Mouse (Mus musculus): ENCODE data around the gene Slc16a10. TPM values are rescaled to one million over a fixed set of nuclear protein-coding genes. Genes with fewer than 3 reads are reported as not detected.

Slc16a10 gene
- total and polyA plus RNA-seq, 3 experiments: 4.1 to 10.4 (median 4.5) TPM

DNA sequence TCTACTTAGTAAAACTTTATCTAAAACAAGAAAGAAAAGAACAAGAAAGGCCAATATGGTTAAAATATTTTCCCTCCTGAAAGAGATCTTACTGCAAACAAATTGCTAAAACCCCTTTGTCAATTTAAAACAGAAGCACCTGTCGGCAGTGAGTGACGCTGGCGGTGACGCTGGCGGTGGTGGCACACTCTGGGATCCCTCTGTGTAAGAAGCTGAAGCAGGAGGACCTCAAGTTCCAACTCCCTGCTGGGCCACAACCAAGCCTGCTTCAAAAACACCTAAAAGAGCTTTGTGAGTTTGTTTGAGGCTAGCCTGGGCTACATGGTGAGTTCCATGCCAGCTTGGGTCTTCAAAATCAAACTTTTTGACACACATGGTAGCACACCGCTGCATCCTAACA is 107.1 kb downstream of the Slc16a10 start:
- no peaks in the 10 kb centered on the region for H3K36me3 ChIP-seq (replicated peaks in 1 of 2; ENCODE audit: control insufficient read depth in 1 of 2, insufficient read depth in 1 of 2, low read length in 1 of 2)
- no peak overlapping the region for H3K27ac ChIP-seq (ENCODE audit: insufficient read depth, low read depth)
- in situ Hi-C loops (cut with MboI; ENCODE audit: low pct_ligation_motif_present, low pct_unique_long_range_greater_than_20kb, low sequenced_read_pairs) (no loop called here), dilution Hi-C loops (cut with MboI; ENCODE audit: extremely low pct_ligation_motif_present, extremely low pct_unique_long_range_greater_than_20kb, low sequenced_read_pairs) (no loop called here)
- H3K27me3 ChIP-seq (replicated peaks): no peaks in the 10 kb centered on the region
- H3K4me2 ChIP-seq (ENCODE audit: insufficient read depth, low read depth, poor library complexity, severe bottlenecking): no peak overlapping the region
- H3K4me1 ChIP-seq (ENCODE audit: control insufficient read depth in 1 of 2, insufficient read depth in 2 of 2): no peaks in the 10 kb centered on the region
- H3K9me3 ChIP-seq (replicated peaks; ENCODE audit: low read length): no peaks in the 10 kb centered on the region
- no peak for DNase-seq (ENCODE audit: extremely low read depth)
- H3K9ac ChIP-seq (ENCODE audit: insufficient read depth, low read depth): no peak overlapping the region
- H3K79me2 ChIP-seq (replicated peaks; ENCODE audit: control insufficient read depth, extremely low read depth, insufficient read depth, poor library complexity, severe bottlenecking): no peaks in the 10 kb centered on the region
- TF ChIP-seq JUN (IDR thresholded peaks at IDR 0.05; ENCODE audit: insufficient read depth, low read depth, low read length): no peak
- TF ChIP-seq NELFE (IDR thresholded peaks at IDR 0.05; ENCODE audit: low read depth, low read length): no peak
- no peak for TF ChIP-seq CTCF (conservative IDR thresholded peaks at IDR 0.05 in 1 of 2, IDR thresholded peaks at IDR 0.05 in 1 of 2; ENCODE audit: low read depth in 2 of 2, low read length in 2 of 2)
- TF ChIP-seq GABPA (IDR thresholded peaks at IDR 0.05; ENCODE audit: insufficient replicate concordance, low read depth, low read length): no peak
- TF ChIP-seq MYC (IDR thresholded peaks at IDR 0.05; ENCODE audit: low read depth, low read length): no peak
- no peak for TF ChIP-seq POLR2A (IDR thresholded peaks at IDR 0.05; ENCODE audit: low read depth, low read length)
- TF ChIP-seq ZKSCAN1 (IDR thresholded peaks at IDR 0.05; ENCODE audit: borderline replicate concordance, low read depth, low read length): no peak
- TF ChIP-seq POLR2AphosphoS2 (IDR thresholded peaks at IDR 0.05; ENCODE audit: low read depth, low read length): no peak
- TF ChIP-seq TBP (conservative IDR thresholded peaks at IDR 0.05; ENCODE audit: low read depth, low read length): no peak
- no peak for TF ChIP-seq USF2 (conservative IDR thresholded peaks at IDR 0.05; ENCODE audit: low read depth, low read length)
- no peak for TF ChIP-seq MXI1 (IDR thresholded peaks at IDR 0.05; ENCODE audit: low read depth, low read length)
- TF ChIP-seq ZNF384 (IDR thresholded peaks at IDR 0.05; ENCODE audit: low read depth, low read length): no peak
- TF ChIP-seq HCFC1 (IDR thresholded peaks at IDR 0.05; ENCODE audit: low read depth, low read length): no peak
- TF ChIP-seq E2F4 (IDR thresholded peaks at IDR 0.05; ENCODE audit: insufficient replicate concordance, low read depth, low read length): no peak
- TF ChIP-seq MAZ (IDR thresholded peaks at IDR 0.05; ENCODE audit: low read depth, low read length): no peak
- no peak for TF ChIP-seq CHD2 (IDR thresholded peaks at IDR 0.05; ENCODE audit: low read length)
- no peak overlapping the region for H3K4me3 ChIP-seq (replicated peaks in 1 of 3; ENCODE audit: low read depth in 2 of 3, low read length in 2 of 3, poor library complexity in 1 of 3)

DNA sequence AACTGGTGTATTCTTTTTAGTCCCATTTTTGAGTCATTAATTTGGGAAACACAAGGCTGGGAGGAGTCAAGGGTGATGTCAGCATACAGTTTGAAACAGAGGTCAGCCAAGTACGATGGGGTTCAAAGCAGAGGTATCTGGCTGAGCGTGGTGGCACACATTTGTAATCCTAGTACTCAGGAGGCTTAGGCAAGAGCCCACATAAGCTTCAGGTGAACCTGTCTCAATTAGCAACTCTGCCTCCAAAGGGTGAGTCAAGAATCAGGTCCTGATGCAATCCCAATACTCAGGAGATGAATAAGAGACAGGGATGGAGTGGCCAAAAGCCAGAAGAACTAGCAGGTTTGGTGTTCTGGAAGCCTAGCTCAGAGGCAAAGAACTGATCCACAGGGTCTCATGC is 109.2 kb downstream of the Slc16a10 start:
- DNase-seq (ENCODE audit: extremely low read depth): no peak
- no peak overlapping the region for H3K27ac ChIP-seq (ENCODE audit: insufficient read depth, low read depth)
- in situ Hi-C loops (cut with MboI; ENCODE audit: low pct_ligation_motif_present, low pct_unique_long_range_greater_than_20kb, low sequenced_read_pairs): no loop called here
- H3K4me1 ChIP-seq (ENCODE audit: control insufficient read depth in 1 of 2, insufficient read depth in 2 of 2): no peaks in the 10 kb centered on the region
- no peak overlapping the region for H3K9ac ChIP-seq (ENCODE audit: insufficient read depth, low read depth)
- no peaks in the 10 kb centered on the region for H3K36me3 ChIP-seq (replicated peaks in 1 of 2; ENCODE audit: control insufficient read depth in 1 of 2, insufficient read depth in 1 of 2, low read length in 1 of 2)
- dilution Hi-C loops (cut with MboI; ENCODE audit: extremely low pct_ligation_motif_present, extremely low pct_unique_long_range_greater_than_20kb, low sequenced_read_pairs): no loop called here
- no peaks in the 10 kb centered on the region for H3K27me3 ChIP-seq (replicated peaks)
- H3K4me2 ChIP-seq (ENCODE audit: insufficient read depth, low read depth, poor library complexity, severe bottlenecking): no peak overlapping the region
- H3K9me3 ChIP-seq (replicated peaks; ENCODE audit: low read length): no peaks in the 10 kb centered on the region
- TF ChIP-seq IRF4 (IDR thresholded peaks at IDR 0.05; ENCODE audit: low read depth, low read length) (no peak), MEF2A (IDR thresholded peaks at IDR 0.05; ENCODE audit: borderline replicate concordance, low read depth, low read length) (no peak), HCFC1 (IDR thresholded peaks at IDR 0.05; ENCODE audit: low read depth, low read length) (no peak), ZC3H11A (IDR thresholded peaks at IDR 0.05; ENCODE audit: low read depth, low read length) (no peak), ELF1 (IDR thresholded peaks at IDR 0.05; ENCODE audit: low read depth, low read length) (no peak), CTCF (conservative IDR thresholded peaks at IDR 0.05 in 1 of 2, IDR thresholded peaks at IDR 0.05 in 1 of 2; ENCODE audit: low read depth in 2 of 2, low read length in 2 of 2) (no peak), KAT2A (IDR thresholded peaks at IDR 0.05; ENCODE audit: insufficient replicate concordance, low read length) (no peak), MAFK (IDR thresholded peaks at IDR 0.05; ENCODE audit: insufficient replicate concordance, low read length) (no peak), ZNF384 (IDR thresholded peaks at IDR 0.05; ENCODE audit: low read depth, low read length) (no peak), SIN3A (IDR thresholded peaks at IDR 0.05; ENCODE audit: low read length) (no peak), E2F4 (IDR thresholded peaks at IDR 0.05; ENCODE audit: insufficient replicate concordance, low read depth, low read length) (no peak), ZKSCAN1 (IDR thresholded peaks at IDR 0.05; ENCODE audit: borderline replicate concordance, low read depth, low read length) (no peak), USF1 (IDR thresholded peaks at IDR 0.05; ENCODE audit: low read depth, low read length) (no peak), MXI1 (IDR thresholded peaks at IDR 0.05; ENCODE audit: low read depth, low read length) (no peak)
- H3K79me2 ChIP-seq (replicated peaks; ENCODE audit: control insufficient read depth, extremely low read depth, insufficient read depth, poor library complexity, severe bottlenecking): no peaks in the 10 kb centered on the region
- no peak overlapping the region for H3K4me3 ChIP-seq (replicated peaks in 1 of 3; ENCODE audit: low read depth in 2 of 3, low read length in 2 of 3, poor library complexity in 1 of 3)

Data from CH12.LX (cell line).